ENCODE assay signal across 28 mouse cellular contexts in the genomic region with DNA sequence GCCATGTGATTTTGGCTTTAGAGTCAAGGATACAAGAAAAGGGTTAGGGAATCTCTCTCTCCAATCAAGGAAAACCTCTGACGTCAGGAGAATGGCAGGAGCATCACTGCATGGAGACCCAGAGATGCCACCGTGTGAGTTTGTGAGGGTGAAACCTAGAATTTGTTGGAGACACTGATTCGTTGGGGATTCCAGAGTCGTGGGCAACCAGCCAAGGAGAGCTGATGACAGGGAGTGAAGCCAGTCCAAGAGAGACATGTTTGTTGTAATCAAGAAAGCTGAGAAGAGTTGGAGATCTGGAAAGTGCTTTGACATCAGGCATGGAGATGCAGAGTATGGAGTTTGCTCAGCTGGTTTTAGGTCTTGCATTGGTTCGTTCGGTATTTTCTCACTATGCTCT.
DNase-seq lines count a peak whose midpoint lies in the region; ATAC-seq and TF ChIP-seq lines count a peak whose summit lies in the region.
"Had no signal": no experiment of that assay in that cellular context is flagged by ENCODE, and none has a peak within 500 bp of the region (broad histone marks: within the 10 kb centered on the region; RNA-seq: fewer than 3 reads in every experiment).

No protein-coding gene starts in this region.

- H3K9me3 ChIP-seq in liver, embryonic 11.5 days (ENCODE audit: control insufficient read depth, low read length) = no peaks in the 10 kb centered on the region
- no peaks in the 10 kb centered on the region for H3K9me3 ChIP-seq in liver, embryonic 12.5 days (replicated peaks)
- H3K9me3 ChIP-seq: forebrain, embryonic 13.5 days; heart, embryonic 15.5 days; midbrain, embryonic 10.5 days; midbrain, embryonic 15.5 days; neural tube, embryonic 15.5 days had no signal

- TF ChIP-seq POLR2A in heart, adult 2 months (IDR thresholded peaks at IDR 0.05; ENCODE audit: insufficient read depth, low read depth, low read length) = no peak

- H3K27ac ChIP-seq in heart, adult 2 months = no peak overlapping the region
- no peak overlapping the region for H3K27ac ChIP-seq in liver, embryonic 11.5 days (ENCODE audit: low read depth, low read length)
- H3K27ac ChIP-seq in liver, embryonic 12.5 days = no peak overlapping the region
- H3K27ac ChIP-seq: forebrain, embryonic 13.5 days; heart, embryonic 15.5 days; hindbrain, embryonic 14.5 days; midbrain, embryonic 10.5 days; midbrain, embryonic 15.5 days; neural tube, embryonic 15.5 days had no signal

- no peaks in the 10 kb centered on the region for H3K36me3 ChIP-seq in heart, adult 2 months (ENCODE audit: control insufficient read depth, insufficient read depth, low read length)
- H3K36me3 ChIP-seq in liver, embryonic 11.5 days (ENCODE audit: control insufficient read depth, insufficient read depth, low read length) = no peaks in the 10 kb centered on the region
- no peaks in the 10 kb centered on the region for H3K36me3 ChIP-seq in liver, embryonic 12.5 days
- H3K36me3 ChIP-seq: heart, embryonic 15.5 days; midbrain, embryonic 10.5 days; midbrain, embryonic 15.5 days; neural tube, embryonic 15.5 days had no signal

- H3K4me2 ChIP-seq in liver, embryonic 11.5 days = no peak overlapping the region
- H3K4me2 ChIP-seq in liver, embryonic 12.5 days = no peak overlapping the region
- H3K4me2 ChIP-seq: forebrain, embryonic 13.5 days; heart, embryonic 15.5 days; hindbrain, embryonic 14.5 days; midbrain, embryonic 15.5 days; neural tube, embryonic 15.5 days had no signal

- H3K79me2 ChIP-seq in heart, adult 2 months (replicated peaks; ENCODE audit: control insufficient read depth, insufficient read depth, low read length) = no peaks in the 10 kb centered on the region

- WGBS in heart, adult 2 months = 58% methylated on average over 6 of the region's 6 CpGs
- 84% methylated on average over 6 of the region's 6 CpGs for WGBS in liver, embryonic 11.5 days
- WGBS in liver, embryonic 12.5 days (ENCODE audit: insufficient replicate concordance) = 76% methylated on average over 6 of the region's 6 CpGs

- TF ChIP-seq EP300 in heart, adult 2 months (IDR thresholded peaks at IDR 0.05; ENCODE audit: insufficient read depth, low read depth, low read length) = no peak

- no peaks in the 10 kb centered on the region; the same call in 1 of the 2 replicates for H3K4me1 ChIP-seq in heart, adult 2 months (ENCODE audit: control insufficient read depth, insufficient read depth, low read length)
- H3K4me1 ChIP-seq in liver, embryonic 11.5 days (replicated peaks; ENCODE audit: control insufficient read depth, insufficient read depth, low read length) = no peaks in the 10 kb centered on the region
- no peaks in the 10 kb centered on the region for H3K4me1 ChIP-seq in liver, embryonic 12.5 days
- H3K4me1 ChIP-seq: forebrain, embryonic 13.5 days; heart, embryonic 15.5 days; midbrain, embryonic 10.5 days; midbrain, embryonic 15.5 days; neural tube, embryonic 15.5 days had no signal

- intact Hi-C loops in heart, adult 2 months (cut with DNase I) = no loop called here

- DNase-seq in adrenal gland, postnatal 10 days = peak; percentile 7
- DNase-seq in adrenal gland, adult 18-20 months (ENCODE audit: low spot score in 2 of 2) = no peak
- peak; percentile 36 for DNase-seq in heart, adult 11 months
- no peak for DNase-seq in heart, adult 2 months
- DNase-seq in liver, embryonic 11.5 days (ENCODE audit: low spot score) = peak; percentile 10
- DNase-seq in lung, postnatal 4 days = peak; percentile 13 to 41
- no peak for DNase-seq in lung, postnatal 25 days (ENCODE audit: low spot score)
- DNase-seq: adrenal gland, adult 8-10 months; cerebellum, adult 18-20 months; cerebellum, postnatal 36 days; gastrocnemius, postnatal 14 days; kidney, adult 9 months; kidney, postnatal 10 days; layer of hippocampus, postnatal 36 days; liver; retina, postnatal 1 day; right cerebral cortex, postnatal 14 days; thymus, postnatal 14 days had no signal

- H3K4me3 ChIP-seq in heart, adult 2 months = no peak overlapping the region
- no peak overlapping the region for H3K4me3 ChIP-seq in liver, embryonic 11.5 days (ENCODE audit: low read depth, low read length)
- no peak overlapping the region for H3K4me3 ChIP-seq in liver, embryonic 12.5 days
- H3K4me3 ChIP-seq: forebrain, embryonic 13.5 days; heart, embryonic 15.5 days; midbrain, embryonic 10.5 days; midbrain, embryonic 15.5 days; neural tube, embryonic 15.5 days had no signal

- H3K27me3 ChIP-seq in heart, adult 2 months (ENCODE audit: control insufficient read depth, insufficient read depth, low read length) = no peaks in the 10 kb centered on the region
- H3K27me3 ChIP-seq in liver, embryonic 11.5 days (replicated peaks; ENCODE audit: control insufficient read depth, insufficient read depth, low read length) = no peaks in the 10 kb centered on the region
- no peaks in the 10 kb centered on the region for H3K27me3 ChIP-seq in liver, embryonic 12.5 days (replicated peaks)
- H3K27me3 ChIP-seq: CH12.LX; forebrain, embryonic 13.5 days; heart, embryonic 15.5 days; midbrain, embryonic 15.5 days; neural tube, embryonic 15.5 days had no signal

- TF ChIP-seq CTCF in heart, adult 2 months (IDR thresholded peaks at IDR 0.05) = no peak

- H3K9ac ChIP-seq in heart, adult 2 months (ENCODE audit: low read depth, low read length) = no peak overlapping the region
- H3K9ac ChIP-seq in liver, embryonic 11.5 days (ENCODE audit: low read depth, low read length) = no peak overlapping the region
- H3K9ac ChIP-seq in liver, embryonic 12.5 days = no peak overlapping the region
- H3K9ac ChIP-seq: forebrain, embryonic 13.5 days; heart, embryonic 15.5 days; hindbrain, embryonic 14.5 days; midbrain, embryonic 15.5 days; neural tube, embryonic 15.5 days had no signal

- ATAC-seq in liver, embryonic 11.5 days (replicated peaks; ENCODE audit: low FRiP score) = no peak
- no peak for ATAC-seq in liver, embryonic 12.5 days
- ATAC-seq: activated CD4-positive, CD25-positive, alpha-beta regulatory T cell, adult 4 months; forebrain, embryonic 13.5 days; intestine, postnatal 0 days; midbrain, embryonic 15.5 days had no signal

Comparison
In these comparisons a context has a peak if more than half of its experiments do, and no peak if none do; other contexts are left out.
1. DNase-seq: peak in adrenal gland, postnatal 10 days (single experiment), heart, adult 11 months (single experiment), liver, embryonic 11.5 days (single experiment) and lung, postnatal 4 days (2 of 2); none in adrenal gland, adult 18-20 months (0 of 2), heart, adult 2 months (0 of 2) and lung, postnatal 25 days (single experiment).